Mouse (Mus musculus): ENCODE measurements at regions not wholly inside any gene's neighbourhood (a gene's known extent, or its start where the extent isn't known, plus 50 kb on each side); places are given as distances from the start of the nearest gene placed in this dataset.

DNA sequence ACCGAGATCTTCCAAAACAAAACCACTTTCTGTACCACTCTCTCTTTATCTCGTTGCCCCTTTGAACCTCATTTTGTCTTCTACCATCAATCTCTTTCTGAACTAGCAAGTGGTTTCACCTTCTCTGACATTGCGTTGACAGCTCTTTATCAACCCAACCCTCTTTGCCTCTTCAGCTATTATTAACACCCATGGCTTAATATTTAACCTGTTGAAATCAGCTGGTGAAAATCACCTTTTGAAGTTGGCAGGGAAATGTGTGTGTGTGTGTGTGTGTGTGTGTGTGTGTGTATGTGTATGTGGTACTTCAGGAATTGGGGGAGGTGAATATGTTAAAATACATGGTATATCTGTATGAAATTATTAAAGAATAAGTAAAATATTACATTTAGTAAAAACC lies 70.1 kb upstream of the Zfp366 start:
- Histone ChIP-seq H3K36me3 (replicated peaks in 1 of 2; ENCODE audit: control insufficient read depth in 1 of 2, insufficient read depth in 1 of 2, low read length in 1 of 2) (no peaks in the 10 kb centered on the region), H3K4me1 (ENCODE audit: control insufficient read depth in 1 of 2, insufficient read depth in 2 of 2) (peaks cover 8 to 15% of the 10 kb centered on the region in 2 experiments), H3K4me3 (replicated peaks in 1 of 3; ENCODE audit: low read depth in 2 of 3, low read length in 2 of 3, poor library complexity in 1 of 3) (no peak overlapping the region), H3K79me2 (replicated peaks; ENCODE audit: control insufficient read depth, extremely low read depth, insufficient read depth, poor library complexity, severe bottlenecking) (no peaks in the 10 kb centered on the region), H3K27me3 (replicated peaks) (no peaks in the 10 kb centered on the region), H3K9ac (ENCODE audit: insufficient read depth, low read depth) (no peak overlapping the region), H3K9me3 (replicated peaks; ENCODE audit: low read length) (no peaks in the 10 kb centered on the region), H3K4me2 (ENCODE audit: insufficient read depth, low read depth, poor library complexity, severe bottlenecking) (no peak overlapping the region), H3K27ac (ENCODE audit: insufficient read depth, low read depth) (no peak overlapping the region)
- DNase-seq (ENCODE audit: extremely low read depth): no peak
- no peak for TF ChIP-seq POLR2A (IDR thresholded peaks at IDR 0.05; ENCODE audit: low read depth, low read length)
- dilution Hi-C loops (cut with MboI; ENCODE audit: extremely low pct_ligation_motif_present, extremely low pct_unique_long_range_greater_than_20kb, low sequenced_read_pairs) (no loop called here), in situ Hi-C loops (cut with MboI; ENCODE audit: low pct_ligation_motif_present, low pct_unique_long_range_greater_than_20kb, low sequenced_read_pairs) (no loop called here)

DNA sequence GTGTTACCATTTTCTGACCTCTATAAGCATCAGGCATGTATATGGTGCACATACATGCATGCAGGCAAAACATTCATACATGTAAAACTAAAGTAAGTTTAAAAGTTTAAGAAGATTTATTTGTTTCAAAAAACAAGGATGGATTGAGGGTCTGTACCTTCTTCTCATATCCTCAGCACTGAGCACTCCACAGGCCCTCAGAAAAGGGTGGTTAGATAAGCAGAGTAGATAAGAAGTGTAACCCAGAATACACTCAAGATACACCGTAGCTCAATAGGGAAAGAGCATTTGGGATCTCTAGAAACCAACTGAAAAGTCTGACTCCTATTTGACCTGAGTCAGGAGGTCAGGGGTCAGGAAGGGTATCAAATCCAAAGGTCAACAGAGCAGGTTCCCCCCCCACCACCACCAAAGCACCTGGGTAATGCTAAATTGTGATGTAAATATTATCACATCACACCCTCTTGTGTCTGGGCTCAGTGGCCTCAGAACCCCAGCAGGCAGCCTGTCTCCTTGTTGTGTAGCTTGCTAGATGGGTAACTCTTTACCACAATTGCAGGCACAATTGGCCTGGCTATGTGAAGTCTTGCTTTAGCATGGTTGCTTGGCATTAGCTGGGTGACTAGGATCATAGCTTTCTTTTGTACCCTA lies 72.8 kb upstream of the Zfp366 start:
- Histone ChIP-seq H3K36me3 (replicated peaks in 1 of 2; ENCODE audit: control insufficient read depth in 1 of 2, insufficient read depth in 1 of 2, low read length in 1 of 2) (no peaks in the 10 kb centered on the region), H3K9ac (ENCODE audit: insufficient read depth, low read depth) (no peak overlapping the region), H3K27ac (ENCODE audit: insufficient read depth, low read depth) (no peak overlapping the region), H3K4me2 (ENCODE audit: insufficient read depth, low read depth, poor library complexity, severe bottlenecking) (no peak overlapping the region), H3K4me1 (ENCODE audit: control insufficient read depth in 1 of 2, insufficient read depth in 2 of 2) (peaks cover 8 to 15% of the 10 kb centered on the region in 2 experiments), H3K4me3 (replicated peaks in 1 of 3; ENCODE audit: low read depth in 2 of 3, low read length in 2 of 3, poor library complexity in 1 of 3) (no peak overlapping the region), H3K27me3 (replicated peaks) (no peaks in the 10 kb centered on the region), H3K9me3 (replicated peaks; ENCODE audit: low read length) (no peaks in the 10 kb centered on the region), H3K79me2 (replicated peaks; ENCODE audit: control insufficient read depth, extremely low read depth, insufficient read depth, poor library complexity, severe bottlenecking) (no peaks in the 10 kb centered on the region)
- TF ChIP-seq EP300 (IDR thresholded peaks at IDR 0.05; ENCODE audit: low read length) (no peak), BHLHE40 (IDR thresholded peaks at IDR 0.05; ENCODE audit: low read depth, low read length) (no peak), ZKSCAN1 (IDR thresholded peaks at IDR 0.05; ENCODE audit: borderline replicate concordance, low read depth, low read length) (no peak), PAX5 (IDR thresholded peaks at IDR 0.05; ENCODE audit: low read length) (no peak), ETS1 (conservative IDR thresholded peaks at IDR 0.05; ENCODE audit: low read depth, low read length) (no peak), IRF4 (IDR thresholded peaks at IDR 0.05; ENCODE audit: low read depth, low read length) (no peak), TCF12 (IDR thresholded peaks at IDR 0.05; ENCODE audit: low read depth, low read length) (no peak), POLR2AphosphoS2 (IDR thresholded peaks at IDR 0.05; ENCODE audit: low read depth, low read length) (no peak), JUN (IDR thresholded peaks at IDR 0.05; ENCODE audit: insufficient read depth, low read depth, low read length) (no peak), RAD21 (IDR thresholded peaks at IDR 0.05; ENCODE audit: low read depth, low read length) (no peak), NRF1 (IDR thresholded peaks at IDR 0.05; ENCODE audit: low read depth, low read length) (no peak), MXI1 (IDR thresholded peaks at IDR 0.05; ENCODE audit: low read depth, low read length) (no peak)
- dilution Hi-C loops (cut with MboI; ENCODE audit: extremely low pct_ligation_motif_present, extremely low pct_unique_long_range_greater_than_20kb, low sequenced_read_pairs): no loop called here
- DNase-seq (ENCODE audit: extremely low read depth): no peak
- in situ Hi-C loops (cut with MboI; ENCODE audit: low pct_ligation_motif_present, low pct_unique_long_range_greater_than_20kb, low sequenced_read_pairs): no loop called here

DNA sequence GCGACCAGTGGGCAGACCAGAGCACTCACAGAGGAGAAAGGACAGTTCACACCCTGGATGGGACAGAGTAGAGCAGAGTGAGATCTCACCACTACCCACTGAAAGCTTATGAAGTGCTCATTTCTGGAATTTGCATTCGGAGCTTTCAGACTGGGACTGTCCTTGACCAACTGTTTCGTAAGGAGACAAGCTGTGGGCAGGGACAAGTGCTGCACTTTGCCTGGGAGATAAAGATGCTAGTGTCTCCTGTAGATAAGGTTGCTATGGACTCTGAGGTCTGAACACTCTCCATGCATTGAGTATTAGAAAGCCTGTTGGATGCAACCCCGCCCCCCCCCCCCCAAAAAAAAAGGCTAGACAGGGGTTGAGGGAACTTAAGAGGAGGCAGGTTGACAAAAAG lies 76.6 kb upstream of the Zfp366 start:
- H3K4me2 ChIP-seq (ENCODE audit: insufficient read depth, low read depth, poor library complexity, severe bottlenecking): no peak overlapping the region
- DNase-seq (ENCODE audit: extremely low read depth): no peak
- in situ Hi-C loops (cut with MboI; ENCODE audit: low pct_ligation_motif_present, low pct_unique_long_range_greater_than_20kb, low sequenced_read_pairs): no loop called here

More for the DNA sequence above, 76.6 kb upstream of the Zfp366 start:
- Histone ChIP-seq H3K9ac (ENCODE audit: insufficient read depth, low read depth) (no peak overlapping the region), H3K4me3 (replicated peaks in 1 of 3; ENCODE audit: low read depth in 2 of 3, low read length in 2 of 3, poor library complexity in 1 of 3) (no peak overlapping the region), H3K4me1 (ENCODE audit: control insufficient read depth in 1 of 2, insufficient read depth in 2 of 2) (no peaks in the 10 kb centered on the region), H3K27ac (ENCODE audit: insufficient read depth, low read depth) (no peak overlapping the region), H3K36me3 (replicated peaks in 1 of 2; ENCODE audit: control insufficient read depth in 1 of 2, insufficient read depth in 1 of 2, low read length in 1 of 2) (no peaks in the 10 kb centered on the region), H3K79me2 (replicated peaks; ENCODE audit: control insufficient read depth, extremely low read depth, insufficient read depth, poor library complexity, severe bottlenecking) (no peaks in the 10 kb centered on the region), H3K27me3 (replicated peaks) (no peaks in the 10 kb centered on the region), H3K9me3 (replicated peaks; ENCODE audit: low read length) (no peaks in the 10 kb centered on the region)
- dilution Hi-C loops (cut with MboI; ENCODE audit: extremely low pct_ligation_motif_present, extremely low pct_unique_long_range_greater_than_20kb, low sequenced_read_pairs): no loop called here
- TF ChIP-seq MAZ (IDR thresholded peaks at IDR 0.05; ENCODE audit: low read depth, low read length) (no peak), TCF12 (IDR thresholded peaks at IDR 0.05; ENCODE audit: low read depth, low read length) (no peak), ELF1 (IDR thresholded peaks at IDR 0.05; ENCODE audit: low read depth, low read length) (no peak), UBTF (IDR thresholded peaks at IDR 0.05; ENCODE audit: low read depth, low read length) (no peak), USF1 (IDR thresholded peaks at IDR 0.05; ENCODE audit: low read depth, low read length) (no peak), SIN3A (IDR thresholded peaks at IDR 0.05; ENCODE audit: low read length) (no peak), EP300 (IDR thresholded peaks at IDR 0.05; ENCODE audit: low read length) (no peak), RAD21 (IDR thresholded peaks at IDR 0.05; ENCODE audit: low read depth, low read length) (no peak)
